Mouse (Mus musculus) intestine, embryonic 14.5 days (tissue): Measurements from ENCODE around the gene Trim3. TPM values are rescaled to one million over a fixed set of nuclear protein-coding genes. Genes with fewer than 3 reads are reported as not detected.

ENCODE experiments used
- ATAC-seq: fragments of 200-750 bp; cut with Nextera tagmentation; replicated peaks from 2 replicates; pipeline ENCODE4 v1.8.0; 2017; ENCODE audit warnings: low read depth, moderate number of reproducible peaks, moderate TSS enrichment, moderate library complexity; ENCODE audit not compliant: low FRiP score, low TSS enrichment
- DNase-seq: peaks from one replicate; pipeline ENCODE4 v3.0.0-alpha.2; 2018; ENCODE audit warnings: low spot score
- H3K27ac ChIP-seq: fragments of 300-500 bp; sonication (generic); 2 replicates; pipeline ENCODE4 v1.5.1; 2014; ENCODE audit warnings: low read depth, mild to moderate bottlenecking, control low read depth
- H3K27me3 ChIP-seq: fragments of 300-500 bp; sonication (generic); replicated peaks from 2 replicates; pipeline ENCODE4 v1.6.1; 2014; ENCODE audit warnings: low read length, control low read depth; ENCODE audit not compliant: control insufficient read depth, insufficient read depth
- H3K36me3 ChIP-seq: fragments of 300-500 bp; sonication (generic); 2 replicates; pipeline ENCODE4 v1.6.1; 2014; ENCODE audit warnings: low read length, control low read depth; ENCODE audit not compliant: control insufficient read depth, insufficient read depth
- H3K4me1 ChIP-seq: fragments of 300-500 bp; sonication (generic); replicated peaks from 2 replicates; pipeline ENCODE4 v1.6.1; 2014; ENCODE audit warnings: low read length, control low read depth, mixed read lengths; ENCODE audit not compliant: control insufficient read depth, insufficient read depth
- H3K4me2 ChIP-seq: fragments of 300-500 bp; sonication (generic); 2 replicates; pipeline ENCODE4 v1.6.1; 2014; ENCODE audit warnings: low read length
- H3K4me3 ChIP-seq: fragments of 300-500 bp; sonication (generic); 2 replicates; pipeline ENCODE4 v1.5.1; 2014; ENCODE audit warnings: low read depth, low read length, control low read depth, mixed read lengths
- H3K9ac ChIP-seq: fragments of 300-500 bp; sonication (generic); 2 replicates; pipeline ENCODE4 v1.6.1; 2014; ENCODE audit warnings: mild to moderate bottlenecking, low read length
- H3K9me3 ChIP-seq: fragments of 300-500 bp; sonication (generic); 2 replicates; pipeline ENCODE4 v1.6.1; 2016; ENCODE audit warnings: low read length, control low read depth; ENCODE audit not compliant: control insufficient read depth
- WGBS: fragments of 180-500 bp; shearing (Covaris S2); extraction: QIAGEN DNeasy Blood & Tissue Kit; methylation state at CpG from one replicate; pipeline ENCODE4 v1.1.7; 2014; 5-methylcytosine and 5-hydroxymethylcytosine counted together
- polyA plus RNA-seq: library from polyadenylated mRNA; unstranded; fragments of >200 nt; fragmentation: Nextera tagmentation; extraction: Ambion mirVana; gene quantifications from 2 replicates; pipeline ENCODE4 v1.2.1, GENCODE M21; 2014

The Trim3 gene
- polyA plus RNA-seq, 1 experiment from 2014 or later, result 25.0 TPM

DNA sequence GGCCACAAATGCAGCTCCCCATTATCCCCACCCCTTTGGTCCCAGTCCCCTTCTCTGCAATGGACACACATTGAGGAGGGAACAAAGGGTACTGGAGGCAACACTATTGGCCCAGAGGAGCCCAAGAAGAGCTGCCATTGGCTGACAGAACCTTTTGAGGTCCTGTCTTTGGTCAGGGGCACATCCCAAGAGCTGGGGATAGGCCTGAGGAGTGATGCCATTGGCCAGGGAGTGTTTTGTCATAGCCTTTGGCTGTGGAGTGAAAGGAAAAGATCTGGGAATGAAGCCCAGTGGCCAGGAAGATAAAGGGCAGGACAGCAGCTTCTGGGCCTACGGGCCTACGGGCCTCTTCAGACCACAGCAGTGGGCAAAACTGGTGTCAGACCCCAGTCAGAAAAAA, 2.4 kb upstream of the Trim3 start:
- ATAC-seq, result no peak
- 96% methylated on average over 2 of the region's 2 CpGs for WGBS
- H3K4me3 ChIP-seq, result no peak overlapping the region

GRCm38 (mm10) chr7:105634272-105634920, 1.0 kb upstream of the Trim3 start:
- Histone ChIP-seq H3K4me3 (peak overlapping the region; percentile 80; the same call in 1 of the 2 replicates), H3K27ac (no peak overlapping the region)
- no peak for ATAC-seq

More for the DNA sequence above, 2.4 kb upstream of the Trim3 start:
- DNase-seq, result no peak
- Histone ChIP-seq H3K4me2 (no peak overlapping the region), H3K27ac (no peak overlapping the region), H3K9me3 (no peaks in the 10 kb centered on the region), H3K27me3 (no peaks in the 10 kb centered on the region), H3K9ac (no peak overlapping the region), H3K4me1 (peaks cover 14% of the 10 kb centered on the region), H3K36me3 (peaks cover 32% of the 10 kb centered on the region)

DNA sequence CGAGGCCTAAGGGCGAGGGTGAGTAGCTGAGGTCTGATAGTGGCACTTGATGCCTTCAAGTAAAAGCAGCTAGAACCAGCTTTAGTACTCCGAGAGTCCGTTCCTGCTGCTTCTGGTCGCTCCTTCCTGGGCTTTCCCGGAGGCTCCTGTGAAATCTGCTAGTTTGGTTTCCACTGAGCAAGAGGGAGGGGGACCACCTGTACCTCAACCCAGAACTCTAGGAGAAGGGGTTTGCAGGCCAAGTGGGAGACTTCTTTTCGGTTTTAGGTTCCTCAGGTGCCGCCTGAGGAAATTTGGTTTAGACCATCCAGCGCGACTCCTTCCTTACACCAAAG, 397 bp upstream of the Trim3 start:
- Histone ChIP-seq H3K36me3 (peaks cover 31% of the 10 kb centered on the region), H3K27me3 (no peaks in the 10 kb centered on the region), H3K4me3 (peak overlapping the region; percentile 80), H3K4me2 (peak overlapping the region; percentile 74), H3K9ac (peak overlapping the region; percentile 77), H3K27ac (peak overlapping the region; percentile 40; the same call in 1 of the 2 replicates), H3K4me1 (peaks cover 11% of the 10 kb centered on the region), H3K9me3 (no peaks in the 10 kb centered on the region)
- 6% methylated on average over 10 of the region's 10 CpGs for WGBS
- DNase-seq, result no peak
- no peak for ATAC-seq

More at GRCm38 (mm10) chr7:105634272-105634920, 1.0 kb upstream of the Trim3 start:
- no peak overlapping the region for H3K9ac ChIP-seq
- no peaks in the 10 kb centered on the region for H3K27me3 ChIP-seq
- no peaks in the 10 kb centered on the region for H3K9me3 ChIP-seq
- no peak for DNase-seq
- peaks cover 15% of the 10 kb centered on the region for H3K4me1 ChIP-seq
- WGBS, result 52% methylated on average over 9 of the region's 9 CpGs
- H3K36me3 ChIP-seq, result peaks cover 32% of the 10 kb centered on the region
- H3K4me2 ChIP-seq, result peak overlapping the region; percentile 74

DNA sequence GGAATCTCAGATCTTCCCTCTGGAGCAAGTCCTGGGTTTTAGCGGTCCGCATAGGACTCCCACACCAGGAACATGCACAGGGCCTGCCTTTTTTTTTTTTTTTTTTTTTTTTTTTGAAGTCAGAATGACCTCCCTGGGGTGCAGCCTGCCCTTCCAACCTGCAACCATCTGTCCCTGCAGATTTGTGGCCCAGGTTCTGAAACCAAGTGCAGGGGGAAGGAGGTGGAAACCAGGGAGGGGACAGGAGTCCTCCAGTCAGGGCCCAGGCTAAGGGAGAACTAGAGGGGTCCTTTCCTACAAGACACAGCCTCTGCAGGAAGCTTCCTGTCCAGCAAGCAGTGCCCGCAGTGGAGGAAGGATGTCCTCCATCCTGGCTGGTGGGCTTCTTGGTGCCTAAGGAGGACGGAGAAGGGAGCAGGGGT, 809 bp downstream of the Trim3 start:
- Histone ChIP-seq H3K36me3 (peaks cover 19% of the 10 kb centered on the region), H3K9me3 (no peaks in the 10 kb centered on the region), H3K4me1 (peaks cover 18% of the 10 kb centered on the region), H3K4me3 (peak overlapping the region; percentile 80), H3K4me2 (peak overlapping the region; percentile 74), H3K27ac (no peak overlapping the region), H3K9ac (peak overlapping the region; percentile 77), H3K27me3 (no peaks in the 10 kb centered on the region)
- WGBS, result 12% methylated on average over 4 of the region's 4 CpGs
- DNase-seq (peak; percentile 66), ATAC-seq (no peak)

DNA sequence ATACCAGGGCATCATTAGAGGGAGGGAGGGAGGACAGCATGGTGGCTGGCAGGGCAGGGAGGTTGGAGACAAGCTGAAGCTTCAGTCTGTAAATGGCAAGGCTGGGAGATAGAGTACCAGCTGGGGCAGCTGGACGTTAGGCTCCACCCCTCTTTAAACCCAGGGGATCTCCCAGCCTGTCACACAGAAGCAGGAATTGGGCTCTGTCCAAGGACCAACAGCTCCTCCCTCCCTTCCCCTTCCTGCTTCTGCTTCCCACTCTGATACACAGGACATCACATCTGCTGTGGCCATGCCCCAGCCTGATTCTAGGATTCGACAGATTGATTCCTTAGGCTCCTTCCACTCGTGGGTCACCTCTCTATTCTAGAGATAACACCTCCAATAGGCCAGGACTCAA, 4.7 kb downstream of the Trim3 start:
- 22% methylated on average over 3 of the region's 3 CpGs for WGBS
- Histone ChIP-seq H3K27ac (no peak overlapping the region), H3K4me2 (no peak overlapping the region), H3K36me3 (peaks cover 19% of the 10 kb centered on the region), H3K4me1 (peaks cover 13% of the 10 kb centered on the region), H3K9me3 (no peaks in the 10 kb centered on the region), H3K9ac (no peak overlapping the region), H3K27me3 (no peaks in the 10 kb centered on the region), H3K4me3 (no peak overlapping the region)
- DNase-seq (no peak), ATAC-seq (no peak)

- H3K4me1 ChIP-seq, result peaks cover 13% of the 10 kb centered on the region; the same call in 1 of the 2 replicates
- ATAC-seq (no peak), DNase-seq (no peak)
- no peak overlapping the region for H3K4me3 ChIP-seq
- H3K4me2 ChIP-seq, result no peak overlapping the region
- no peak overlapping the region for H3K27ac ChIP-seq
- 84% methylated on average over 6 of the region's 6 CpGs for WGBS
- H3K9ac ChIP-seq, result no peak overlapping the region
- H3K36me3 ChIP-seq, result peaks cover 42% of the 10 kb centered on the region
- no peaks in the 10 kb centered on the region for H3K27me3 ChIP-seq
- H3K9me3 ChIP-seq, result no peaks in the 10 kb centered on the region
Observed at GRCm38 (mm10) chr7:105625397-105625796, 8.0 kb downstream of the Trim3 start.

DNA sequence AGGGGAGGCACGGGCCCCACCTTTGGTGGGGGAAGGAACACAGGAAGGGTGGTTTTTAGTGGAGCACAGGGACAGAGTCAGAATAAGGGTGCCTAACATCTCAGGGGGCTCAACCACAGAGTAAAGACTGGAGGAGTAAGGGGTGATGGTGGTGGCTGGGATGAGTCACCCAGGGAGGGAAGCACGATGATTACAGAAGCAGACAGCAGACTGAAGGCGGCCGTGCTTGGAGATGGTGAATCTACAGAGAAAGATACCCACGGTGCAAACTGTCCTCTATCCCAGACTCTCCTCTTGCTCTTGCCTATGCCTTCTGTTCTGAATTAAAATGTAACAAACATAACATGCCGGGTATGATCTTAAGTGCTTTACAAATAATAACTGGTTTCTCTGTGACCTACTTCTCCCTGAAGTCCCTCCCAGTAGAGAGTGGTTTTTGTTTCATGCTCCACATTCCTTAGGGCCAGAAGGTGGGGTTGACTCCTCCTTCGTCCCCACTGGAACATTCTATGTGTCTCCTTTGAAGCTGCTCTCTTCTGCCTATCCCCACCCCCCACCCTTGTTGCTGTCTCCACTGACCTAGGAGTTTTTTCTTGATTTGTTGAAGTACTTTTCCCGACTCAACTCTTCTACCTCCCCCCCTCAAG, 11.6 kb downstream of the Trim3 start:
- 76% methylated on average over 8 of the region's 8 CpGs for WGBS
- no peak overlapping the region for H3K27ac ChIP-seq
- no peaks in the 10 kb centered on the region for H3K9me3 ChIP-seq
- H3K36me3 ChIP-seq, result peaks cover 73% of the 10 kb centered on the region
- DNase-seq (no peak), ATAC-seq (no peak)
- H3K4me1 ChIP-seq, result no peaks in the 10 kb centered on the region
- H3K27me3 ChIP-seq, result no peaks in the 10 kb centered on the region
- H3K4me3 ChIP-seq, result no peak overlapping the region
- H3K9ac ChIP-seq, result no peak overlapping the region
- H3K4me2 ChIP-seq, result no peak overlapping the region

DNA sequence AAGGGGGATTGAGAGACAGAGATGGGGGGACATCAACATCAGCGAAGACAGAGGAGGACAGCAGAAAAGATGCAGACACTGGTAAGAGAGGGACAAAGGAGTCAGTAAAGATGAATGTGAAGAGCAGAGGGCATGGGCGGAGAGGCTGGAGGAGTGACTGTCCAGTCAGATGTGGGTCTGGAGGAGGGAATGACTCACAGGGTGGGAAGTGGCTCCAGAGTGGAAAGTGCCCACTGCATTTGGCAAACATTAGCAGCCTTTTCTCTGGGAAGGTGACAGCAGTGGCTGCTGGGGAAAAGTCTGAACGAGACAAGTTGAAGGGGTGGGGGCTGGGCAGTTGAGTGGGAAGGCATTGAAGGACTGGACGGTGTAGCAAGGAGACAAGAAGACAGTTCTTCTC, 12.3 kb downstream of the Trim3 start:
- Histone ChIP-seq H3K9ac (no peak overlapping the region), H3K9me3 (no peaks in the 10 kb centered on the region), H3K27ac (no peak overlapping the region), H3K4me2 (no peak overlapping the region), H3K27me3 (no peaks in the 10 kb centered on the region), H3K4me3 (no peak overlapping the region), H3K4me1 (no peaks in the 10 kb centered on the region), H3K36me3 (peaks cover 80% of the 10 kb centered on the region)
- ATAC-seq, result no peak
- no peak for DNase-seq
- 64% methylated on average over 4 of the region's 4 CpGs for WGBS

GRCm38 (mm10) chr7:105619701-105620100, 13.7 kb downstream of the Trim3 start:
- no peak overlapping the region for H3K4me3 ChIP-seq
- no peak for ATAC-seq

More at GRCm38 (mm10) chr7:105619701-105620100, 13.7 kb downstream of the Trim3 start:
- H3K9me3 ChIP-seq, result no peaks in the 10 kb centered on the region
- no peaks in the 10 kb centered on the region for H3K4me1 ChIP-seq
- H3K27ac ChIP-seq, result no peak overlapping the region
- H3K27me3 ChIP-seq, result no peaks in the 10 kb centered on the region
- no peak for DNase-seq
- no peak overlapping the region for H3K9ac ChIP-seq
- H3K36me3 ChIP-seq, result peaks cover 82% of the 10 kb centered on the region
- H3K4me2 ChIP-seq, result no peak overlapping the region
- 53% methylated on average over 3 of the region's 3 CpGs for WGBS
